Mouse (Mus musculus): ENCODE results near the gene Tssk2. TPM values are rescaled to one million over a fixed set of nuclear protein-coding genes. Genes with fewer than 3 reads are reported as not detected.

Tssk2 gene
- polyA plus RNA-seq (2014; fragmentation: Nextera tagmentation; extraction: Ambion mirVana) = not detected in 2 replicates

GRCm38 (mm10) chr16:17898462-17898861, at the start of gene Tssk2, which contains the start of gene Dgcr2:
Gene Tssk2 (plus strand): TSS chr16:17898637.
Gene Dgcr2 (minus strand): TSS chr16:17898562.
- no peaks in the 10 kb centered on the region for H3K9me3 ChIP-seq (replicated peaks; ENCODE audit: control insufficient read depth, low read length)
- H3K27ac ChIP-seq (replicated peaks; ENCODE audit: low read depth, low read length) = no peak within 1 kb of the TSS
- peaks cover 9% of the 10 kb centered on the region for H3K36me3 ChIP-seq (replicated peaks; ENCODE audit: control insufficient read depth, insufficient read depth, low read depth, low read length)

GRCm38 (mm10) chr16:17848928-17849327, 49.5 kb upstream of the Tssk2 start:
- ATAC-seq (replicated peaks; ENCODE audit: insufficient number of reproducible peaks, low FRiP score, low TSS enrichment, low read depth) = no peak
- H3K36me3 ChIP-seq (replicated peaks; ENCODE audit: control insufficient read depth, insufficient read depth, low read depth, low read length) = peaks cover 12% of the 10 kb centered on the region
- H3K27ac ChIP-seq (replicated peaks; ENCODE audit: low read depth, low read length) = no peak overlapping the region

More at GRCm38 (mm10) chr16:17898462-17898861, at the start of gene Tssk2, which contains the start of gene Dgcr2:
- Histone ChIP-seq H3K4me1 (ENCODE audit: control insufficient read depth, insufficient read depth, low read length) (no peaks in the 10 kb centered on the region), H3K27me3 (ENCODE audit: control insufficient read depth, insufficient read depth, low read length) (no peaks in the 10 kb centered on the region), H3K4me2 (ENCODE audit: low read depth, low read length) (no peak within 1 kb of the TSS), H3K9ac (replicated peaks; ENCODE audit: low read length) (no peak within 1 kb of the TSS), H3K4me3 (ENCODE audit: low read depth, low read length) (no peak within 1 kb of the TSS)
- no peak for ATAC-seq (replicated peaks; ENCODE audit: insufficient number of reproducible peaks, low FRiP score, low TSS enrichment, low read depth)
- DNase-seq (ENCODE audit: low spot score) = no peak
- WGBS = 91% methylated on average over 14 of the region's 14 CpGs

GRCm38 (mm10) chr16:17849486-17849885, 49.0 kb upstream of the Tssk2 start:
- Histone ChIP-seq H3K27me3 (ENCODE audit: control insufficient read depth, insufficient read depth, low read length) (no peaks in the 10 kb centered on the region), H3K9me3 (replicated peaks; ENCODE audit: control insufficient read depth, low read length) (no peaks in the 10 kb centered on the region), H3K4me3 (ENCODE audit: low read depth, low read length) (no peak overlapping the region), H3K4me1 (ENCODE audit: control insufficient read depth, insufficient read depth, low read length) (no peaks in the 10 kb centered on the region), H3K36me3 (replicated peaks; ENCODE audit: control insufficient read depth, insufficient read depth, low read depth, low read length) (peaks cover 11% of the 10 kb centered on the region), H3K4me2 (ENCODE audit: low read depth, low read length) (no peak overlapping the region), H3K9ac (replicated peaks; ENCODE audit: low read length) (no peak overlapping the region), H3K27ac (replicated peaks; ENCODE audit: low read depth, low read length) (no peak overlapping the region)
- 88% methylated on average over 6 of the region's 6 CpGs for WGBS
- DNase-seq (ENCODE audit: low spot score) = no peak
- no peak for ATAC-seq (replicated peaks; ENCODE audit: insufficient number of reproducible peaks, low FRiP score, low TSS enrichment, low read depth)

More at GRCm38 (mm10) chr16:17848928-17849327, 49.5 kb upstream of the Tssk2 start:
- Histone ChIP-seq H3K9me3 (replicated peaks; ENCODE audit: control insufficient read depth, low read length) (no peaks in the 10 kb centered on the region), H3K4me2 (ENCODE audit: low read depth, low read length) (no peak overlapping the region), H3K4me1 (ENCODE audit: control insufficient read depth, insufficient read depth, low read length) (no peaks in the 10 kb centered on the region), H3K4me3 (ENCODE audit: low read depth, low read length) (no peak overlapping the region), H3K27me3 (ENCODE audit: control insufficient read depth, insufficient read depth, low read length) (no peaks in the 10 kb centered on the region), H3K9ac (replicated peaks; ENCODE audit: low read length) (no peak overlapping the region)
- WGBS = 27% methylated on average over 1 of the region's 1 CpGs
- DNase-seq (ENCODE audit: low spot score) = peak; percentile 89

DNA sequence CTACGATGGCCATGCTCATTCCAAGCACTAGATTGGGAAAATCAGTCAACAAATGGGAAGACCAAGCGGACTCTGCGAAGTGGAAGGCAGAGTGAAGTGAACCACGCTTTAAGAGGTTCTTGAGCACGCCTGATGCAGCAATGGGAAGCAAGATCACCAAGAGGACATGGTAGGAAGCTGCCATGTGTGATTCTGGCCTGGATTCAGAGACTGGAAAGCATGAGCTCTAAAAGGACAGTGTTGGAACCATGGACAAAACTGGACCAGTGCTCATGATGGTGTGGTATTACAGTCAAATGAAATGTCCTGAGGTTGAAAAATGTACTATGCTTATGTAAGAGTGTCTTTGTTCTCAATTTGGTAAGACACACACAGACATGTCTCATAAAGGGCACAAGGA, 47.1 kb upstream of the Tssk2 start:
- no peaks in the 10 kb centered on the region for H3K4me1 ChIP-seq (ENCODE audit: control insufficient read depth, insufficient read depth, low read length)
- H3K27me3 ChIP-seq (ENCODE audit: control insufficient read depth, insufficient read depth, low read length) = no peaks in the 10 kb centered on the region
- ATAC-seq (replicated peaks; ENCODE audit: insufficient number of reproducible peaks, low FRiP score, low TSS enrichment, low read depth) (no peak), DNase-seq (ENCODE audit: low spot score) (no peak)
- H3K9me3 ChIP-seq (replicated peaks; ENCODE audit: control insufficient read depth, low read length) = no peaks in the 10 kb centered on the region
- WGBS = 96% methylated on average over 5 of the region's 5 CpGs
- H3K4me3 ChIP-seq (ENCODE audit: low read depth, low read length) = no peak overlapping the region
- peaks cover 5% of the 10 kb centered on the region for H3K36me3 ChIP-seq (replicated peaks; ENCODE audit: control insufficient read depth, insufficient read depth, low read depth, low read length)
- no peak overlapping the region for H3K4me2 ChIP-seq (ENCODE audit: low read depth, low read length)
- H3K9ac ChIP-seq (replicated peaks; ENCODE audit: low read length) = no peak overlapping the region
- H3K27ac ChIP-seq (replicated peaks; ENCODE audit: low read depth, low read length) = no peak overlapping the region

DNA sequence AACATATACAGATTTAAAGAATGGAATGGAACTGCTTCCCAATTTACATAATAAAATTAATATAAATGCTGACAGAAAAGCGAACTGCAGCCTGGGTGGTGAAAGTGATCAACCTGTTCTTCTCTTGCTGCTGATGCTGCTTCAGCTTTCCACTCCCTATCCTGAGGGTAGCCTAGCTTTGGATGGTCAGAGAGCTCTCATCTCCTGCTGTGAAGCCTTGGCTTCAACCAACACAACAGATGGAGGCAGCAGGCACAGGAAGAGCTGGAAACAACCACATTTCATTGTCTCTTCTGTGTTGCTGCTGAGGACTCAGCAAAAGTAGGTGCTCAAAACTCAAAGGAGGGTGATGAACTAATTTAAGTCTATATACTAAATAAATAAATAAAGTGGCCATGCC, 46.6 kb upstream of the Tssk2 start:
- Histone ChIP-seq H3K36me3 (replicated peaks; ENCODE audit: control insufficient read depth, insufficient read depth, low read depth, low read length) (peaks cover 7% of the 10 kb centered on the region), H3K4me1 (ENCODE audit: control insufficient read depth, insufficient read depth, low read length) (no peaks in the 10 kb centered on the region), H3K4me3 (ENCODE audit: low read depth, low read length) (no peak overlapping the region), H3K9ac (replicated peaks; ENCODE audit: low read length) (no peak overlapping the region), H3K27me3 (ENCODE audit: control insufficient read depth, insufficient read depth, low read length) (no peaks in the 10 kb centered on the region), H3K27ac (replicated peaks; ENCODE audit: low read depth, low read length) (no peak overlapping the region), H3K9me3 (replicated peaks; ENCODE audit: control insufficient read depth, low read length) (no peaks in the 10 kb centered on the region), H3K4me2 (ENCODE audit: low read depth, low read length) (no peak overlapping the region)
- DNase-seq (ENCODE audit: low spot score) (no peak), ATAC-seq (replicated peaks; ENCODE audit: insufficient number of reproducible peaks, low FRiP score, low TSS enrichment, low read depth) (no peak)
- WGBS = 97% methylated on average over 1 of the region's 1 CpGs

DNA sequence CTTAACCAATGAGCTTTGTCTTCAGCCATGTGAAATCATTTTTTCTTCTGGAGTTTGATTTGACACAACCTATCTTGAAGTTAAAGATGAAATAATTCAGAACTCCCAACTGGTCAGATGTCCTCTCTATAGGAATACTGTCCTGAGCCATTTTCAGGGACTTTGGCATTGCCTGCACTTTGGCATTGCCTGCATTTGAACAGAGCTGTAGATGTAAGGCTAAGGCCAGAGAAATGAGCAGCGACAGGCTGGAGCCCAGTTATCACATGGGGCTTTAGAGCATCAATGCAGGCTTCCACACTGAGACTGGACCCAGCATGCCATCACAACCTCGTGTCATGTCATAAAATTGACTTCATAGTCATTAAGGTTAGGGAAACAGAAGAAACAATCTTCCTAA, 45.2 kb upstream of the Tssk2 start:
- 84% methylated on average over 2 of the region's 2 CpGs for WGBS
- no peaks in the 10 kb centered on the region for H3K4me1 ChIP-seq (ENCODE audit: control insufficient read depth, insufficient read depth, low read length)
- no peak for ATAC-seq (replicated peaks; ENCODE audit: insufficient number of reproducible peaks, low FRiP score, low TSS enrichment, low read depth)
- peaks cover 12% of the 10 kb centered on the region for H3K36me3 ChIP-seq (replicated peaks; ENCODE audit: control insufficient read depth, insufficient read depth, low read depth, low read length)
- no peak overlapping the region for H3K9ac ChIP-seq (replicated peaks; ENCODE audit: low read length)
- no peak overlapping the region for H3K27ac ChIP-seq (replicated peaks; ENCODE audit: low read depth, low read length)
- no peaks in the 10 kb centered on the region for H3K9me3 ChIP-seq (replicated peaks; ENCODE audit: control insufficient read depth, low read length)
- no peak for DNase-seq (ENCODE audit: low spot score)
- no peaks in the 10 kb centered on the region for H3K27me3 ChIP-seq (ENCODE audit: control insufficient read depth, insufficient read depth, low read length)
- no peak overlapping the region for H3K4me3 ChIP-seq (ENCODE audit: low read depth, low read length)
- H3K4me2 ChIP-seq (ENCODE audit: low read depth, low read length) = no peak overlapping the region

DNA sequence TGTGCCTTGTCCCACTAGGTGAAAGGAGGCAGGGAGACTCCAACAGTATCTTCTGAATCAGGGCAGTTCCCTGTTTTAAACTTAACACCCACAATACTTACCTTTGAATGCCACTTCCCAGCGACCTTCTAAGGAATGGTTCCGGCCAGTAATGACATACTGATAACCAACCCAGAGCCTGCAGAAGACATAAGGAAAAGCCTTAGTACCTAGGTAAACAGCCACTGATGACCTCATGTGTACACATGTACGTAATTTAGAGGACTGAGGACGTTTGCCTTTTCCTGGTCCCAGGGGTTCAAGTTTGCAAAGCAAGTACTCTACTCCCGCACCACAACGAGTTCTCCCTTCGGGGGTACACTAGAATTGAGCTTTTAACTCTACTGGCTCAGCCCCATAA, 41.3 kb upstream of the Tssk2 start:
- Histone ChIP-seq H3K9ac (replicated peaks; ENCODE audit: low read length) (no peak overlapping the region), H3K27me3 (ENCODE audit: control insufficient read depth, insufficient read depth, low read length) (no peaks in the 10 kb centered on the region), H3K9me3 (replicated peaks; ENCODE audit: control insufficient read depth, low read length) (no peaks in the 10 kb centered on the region), H3K36me3 (replicated peaks; ENCODE audit: control insufficient read depth, insufficient read depth, low read depth, low read length) (peaks cover 17% of the 10 kb centered on the region), H3K4me2 (ENCODE audit: low read depth, low read length) (no peak overlapping the region), H3K4me3 (ENCODE audit: low read depth, low read length) (no peak overlapping the region), H3K27ac (replicated peaks; ENCODE audit: low read depth, low read length) (no peak overlapping the region), H3K4me1 (ENCODE audit: control insufficient read depth, insufficient read depth, low read length) (no peaks in the 10 kb centered on the region)
- WGBS = 88% methylated on average over 7 of the region's 7 CpGs
- ATAC-seq (replicated peaks; ENCODE audit: insufficient number of reproducible peaks, low FRiP score, low TSS enrichment, low read depth) (no peak), DNase-seq (ENCODE audit: low spot score) (no peak)

GRCm38 (mm10) chr16:17858592-17858991, 39.8 kb upstream of the Tssk2 start:
- DNase-seq (ENCODE audit: low spot score) (peak; percentile 49), ATAC-seq (replicated peaks; ENCODE audit: insufficient number of reproducible peaks, low FRiP score, low TSS enrichment, low read depth) (no peak)
- H3K36me3 ChIP-seq (replicated peaks; ENCODE audit: control insufficient read depth, insufficient read depth, low read depth, low read length) = peaks cover 17% of the 10 kb centered on the region

More at GRCm38 (mm10) chr16:17858592-17858991, 39.8 kb upstream of the Tssk2 start:
- Histone ChIP-seq H3K27ac (replicated peaks; ENCODE audit: low read depth, low read length) (no peak overlapping the region), H3K4me1 (ENCODE audit: control insufficient read depth, insufficient read depth, low read length) (no peaks in the 10 kb centered on the region), H3K9ac (replicated peaks; ENCODE audit: low read length) (no peak overlapping the region), H3K4me2 (ENCODE audit: low read depth, low read length) (no peak overlapping the region), H3K9me3 (replicated peaks; ENCODE audit: control insufficient read depth, low read length) (no peaks in the 10 kb centered on the region), H3K27me3 (ENCODE audit: control insufficient read depth, insufficient read depth, low read length) (no peaks in the 10 kb centered on the region), H3K4me3 (ENCODE audit: low read depth, low read length) (no peak overlapping the region)

All from embryonic facial prominence, embryonic 11.5 days (tissue).